Mouse (Mus musculus) C2C12 (cell line): ENCODE data around the gene Impg1. TPM values are rescaled to one million over a fixed set of nuclear protein-coding genes. Genes with fewer than 3 reads are reported as not detected.
"Not testable (repeated sequence)": the region's sequence is repeated elsewhere in the genome, so short reads cannot be mapped to it uniquely, and the experiment has no call there.

Source experiments
- H3K27me3 ChIP-seq: one replicate; pipeline ENCODE4 v1.6.1; 2011; ENCODE audit not compliant: control insufficient read depth, insufficient read depth, insufficient read length
- H3K36me3 ChIP-seq: one replicate; pipeline ENCODE4 v1.6.1; 2011; ENCODE audit not compliant: control insufficient read depth, insufficient read depth
- H3K4me3 ChIP-seq: one replicate; pipeline ENCODE4 v1.5.1; 2011; ENCODE audit warnings: mild to moderate bottlenecking, control low read depth; ENCODE audit not compliant: poor library complexity, insufficient read depth, severe bottlenecking
- H3K79me2 ChIP-seq: one replicate; pipeline ENCODE4 v1.6.1; 2011; ENCODE audit not compliant: control insufficient read depth, insufficient read depth
- H3K79me3 ChIP-seq: one replicate; pipeline ENCODE4 v1.6.1; 2011; ENCODE audit warnings: low read depth, control low read depth
- H3ac ChIP-seq: one replicate; pipeline ENCODE3; 2011; ENCODE audit warnings: low read depth; ENCODE audit not compliant: control insufficient read depth, insufficient read length
- CEBPB ChIP-seq: IDR thresholded peaks from one replicate; pipeline ENCODE4 v1.6.1; 2011; ENCODE audit warnings: low read depth, mild to moderate bottlenecking, control low read depth, moderate library complexity
- CTCF ChIP-seq: IDR thresholded peaks from one replicate; pipeline ENCODE4 v1.5.1; 2011; ENCODE audit not compliant: control insufficient read depth, insufficient read depth, insufficient read length
- FOSL1 ChIP-seq: IDR thresholded peaks from one replicate; pipeline ENCODE4 v1.8.0; 2011; ENCODE audit warnings: mild to moderate bottlenecking, low read length; ENCODE audit not compliant: poor library complexity, insufficient read depth, severe bottlenecking
- MAX ChIP-seq: IDR thresholded peaks from one replicate; pipeline ENCODE4 v1.6.1; 2011; ENCODE audit warnings: mild to moderate bottlenecking, control low read depth
- MYOD1 ChIP-seq: IDR thresholded peaks from one replicate; pipeline ENCODE4 v1.6.1; 2011; ENCODE audit warnings: low read depth; ENCODE audit not compliant: control insufficient read depth, insufficient read length
- MYOG ChIP-seq: IDR thresholded peaks from one replicate; pipeline ENCODE4 v1.6.1; 2011; ENCODE audit not compliant: control insufficient read depth, insufficient read length; ENCODE audit errors: extremely low read depth
- USF1 ChIP-seq: IDR thresholded peaks from one replicate; pipeline ENCODE4 v1.6.1; 2011; ENCODE audit warnings: low read depth, mild to moderate bottlenecking, control low read depth, moderate library complexity
- polyA plus RNA-seq: library from polyadenylated mRNA; unstranded; fragments of >200 nt; fragmentation: generic; extraction: Trizol; gene quantifications from one replicate; pipeline ENCODE4 v1.2.1, GENCODE M21; 2012; ENCODE audit warnings: missing spikeins

Impg1 gene
- polyA plus RNA-seq, 1 experiment, result not detected

DNA sequence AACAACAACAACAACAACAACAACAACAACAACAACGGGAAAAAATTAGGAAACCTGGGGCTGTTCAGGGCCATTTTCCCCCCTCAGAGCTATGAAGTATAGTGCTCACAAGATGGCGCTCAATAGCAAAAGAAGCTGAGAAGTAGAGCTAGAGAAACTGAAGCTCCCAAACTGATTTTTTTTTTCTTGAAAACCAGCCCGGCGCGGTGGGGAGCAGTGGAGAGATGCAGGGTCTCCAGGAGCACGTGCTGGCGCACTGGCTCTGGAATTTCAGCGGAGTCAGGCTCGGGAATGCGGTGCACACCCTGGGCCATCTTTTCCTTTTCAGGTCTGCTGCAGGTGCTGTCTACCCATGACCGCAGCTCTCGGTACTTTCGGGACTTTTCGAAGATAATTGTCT, 133.1 kb downstream of the Impg1 start:
- Histone ChIP-seq H3K79me2 (no peaks in the 10 kb centered on the region), H3K4me3 (no peak overlapping the region), H3ac (no peak overlapping the region), H3K27me3 (no peaks in the 10 kb centered on the region), H3K36me3 (no peaks in the 10 kb centered on the region), H3K79me3 (no peaks in the 10 kb centered on the region)
- no peak for TF ChIP-seq FOSL1
- no peak for TF ChIP-seq MYOD1
- no peak for TF ChIP-seq CEBPB
- TF ChIP-seq MYOG, result no peak
- no peak for TF ChIP-seq MAX
- no peak for TF ChIP-seq CTCF
- no peak for TF ChIP-seq USF1

DNA sequence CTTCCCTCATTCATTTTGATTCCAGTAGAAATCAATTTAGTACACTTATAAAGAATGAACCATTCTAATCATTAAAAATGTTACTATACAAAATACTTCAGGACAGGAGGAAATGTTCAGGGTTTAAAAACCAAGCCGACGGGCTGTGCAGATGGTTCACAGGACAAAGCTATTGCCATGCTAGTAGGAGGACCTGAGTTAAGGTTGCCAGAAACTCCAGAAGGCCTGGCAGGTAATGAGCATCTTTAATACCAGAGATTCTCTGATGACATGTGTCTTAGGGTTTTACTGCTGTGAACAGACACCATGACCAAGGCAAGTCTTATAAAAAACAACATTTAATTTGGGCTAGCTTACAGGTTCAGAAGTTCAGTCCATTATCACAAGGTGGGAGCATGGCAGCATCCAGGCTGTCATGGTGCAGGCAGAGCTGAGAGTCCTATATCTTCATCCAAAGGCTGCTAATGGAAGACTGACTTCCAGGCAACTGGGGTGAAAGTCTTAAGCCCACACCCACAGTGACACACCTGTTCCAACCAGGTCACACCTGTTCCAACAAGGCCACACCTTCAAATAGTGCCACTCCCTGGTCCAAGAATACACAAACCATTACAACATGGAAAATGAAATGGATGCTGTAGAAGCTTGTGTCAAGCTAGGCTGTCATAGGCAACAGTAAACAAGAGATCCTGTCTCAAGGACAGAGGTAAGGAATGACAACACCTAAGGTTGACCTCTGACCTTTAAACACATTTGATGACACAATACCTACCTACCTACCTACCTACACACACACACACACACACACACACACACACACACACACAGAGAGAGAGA, 144.0 kb downstream of the Impg1 start:
- not testable (repeated sequence) for H3K79me2 ChIP-seq, H3ac ChIP-seq, H3K36me3 ChIP-seq, H3K79me3 ChIP-seq, H3K27me3 ChIP-seq, H3K4me3 ChIP-seq

- H3K79me3 ChIP-seq, result no peaks in the 10 kb centered on the region
- H3K79me2 ChIP-seq, result no peaks in the 10 kb centered on the region
- H3K4me3 ChIP-seq, result no peak overlapping the region
- H3K27me3 ChIP-seq, result no peaks in the 10 kb centered on the region
- TF ChIP-seq MYOG (no peak), MAX (no peak), MYOD1 (no peak), CTCF (no peak), CEBPB (no peak), USF1 (no peak), FOSL1 (no peak)
- no peaks in the 10 kb centered on the region for H3K36me3 ChIP-seq
- H3ac ChIP-seq, result no peak overlapping the region
Measured at GRCm38 (mm10) chr9:80318027-80318426, 147.3 kb downstream of the Impg1 start.

DNA sequence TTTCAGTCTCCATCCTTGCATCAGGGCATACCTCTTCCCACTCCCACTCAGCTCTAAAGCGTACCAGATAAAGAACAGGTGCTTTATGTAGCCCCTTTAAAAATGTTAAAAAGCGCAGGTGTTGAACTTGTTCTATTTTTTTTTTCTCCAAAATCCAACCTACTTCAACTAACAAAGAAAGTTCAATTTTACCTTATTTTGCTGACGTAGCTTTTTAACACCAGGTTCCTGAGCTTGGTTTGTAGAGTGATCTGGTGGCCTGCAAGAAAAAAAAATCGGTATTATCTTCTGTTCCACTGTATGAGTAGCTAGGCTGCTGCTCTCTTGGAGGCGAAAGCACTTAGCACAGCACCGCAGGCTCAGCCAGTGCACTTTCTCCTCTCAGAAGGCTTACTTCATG, 149.4 kb downstream of the Impg1 start:
- TF ChIP-seq CEBPB, result no peak
- no peak for TF ChIP-seq USF1
- TF ChIP-seq FOSL1, result no peak
- no peak for TF ChIP-seq MYOG
- Histone ChIP-seq H3K79me2 (no peaks in the 10 kb centered on the region), H3K4me3 (no peak overlapping the region), H3ac (no peak overlapping the region), H3K79me3 (no peaks in the 10 kb centered on the region), H3K36me3 (no peaks in the 10 kb centered on the region), H3K27me3 (no peaks in the 10 kb centered on the region)

- Histone ChIP-seq H3K79me2 (no peaks in the 10 kb centered on the region), H3ac (no peak overlapping the region), H3K27me3 (no peaks in the 10 kb centered on the region), H3K4me3 (no peak overlapping the region), H3K36me3 (no peaks in the 10 kb centered on the region), H3K79me3 (no peaks in the 10 kb centered on the region)
- TF ChIP-seq MYOD1 (no peak), MAX (no peak), CTCF (no peak), FOSL1 (no peak), USF1 (no peak), MYOG (no peak), CEBPB (no peak)
Measured at GRCm38 (mm10) chr9:80313610-80314009, 151.7 kb downstream of the Impg1 start.

- H3ac ChIP-seq, result no peak overlapping the region
- no peaks in the 10 kb centered on the region for H3K79me3 ChIP-seq
- H3K4me3 ChIP-seq, result no peak overlapping the region
- no peaks in the 10 kb centered on the region for H3K27me3 ChIP-seq
- no peaks in the 10 kb centered on the region for H3K79me2 ChIP-seq
- no peak for TF ChIP-seq MYOG
- TF ChIP-seq FOSL1, result no peak
- no peak for TF ChIP-seq CEBPB
- no peaks in the 10 kb centered on the region for H3K36me3 ChIP-seq
Measured at GRCm38 (mm10) chr9:80307629-80308028, 157.7 kb downstream of the Impg1 start.
